Mouse (Mus musculus) common myeloid progenitor, adult 5-6 weeks (primary cell): ENCODE data around the gene Bst2. TPM values are rescaled to one million over a fixed set of nuclear protein-coding genes. Genes with fewer than 3 reads are reported as not detected.

ENCODE experiments used
- ATAC-seq: replicated peaks from 2 replicates; pipeline ENCODE4 v1.8.0; 2016; ENCODE audit warnings: low read depth, mild to moderate bottlenecking, moderate TSS enrichment, inconsistent platforms; ENCODE audit not compliant: poor library complexity, severe bottlenecking
- total RNA-seq: library from RNA; stranded (forward); fragments of 200-1000, 187-1606 nt; gene quantifications from 2 replicates; pipeline ENCODE4 v1.2.3, GENCODE M21; 2017

The Bst2 gene
- total RNA-seq, 1 experiment from 2014 or later = 49.8 TPM

DNA sequence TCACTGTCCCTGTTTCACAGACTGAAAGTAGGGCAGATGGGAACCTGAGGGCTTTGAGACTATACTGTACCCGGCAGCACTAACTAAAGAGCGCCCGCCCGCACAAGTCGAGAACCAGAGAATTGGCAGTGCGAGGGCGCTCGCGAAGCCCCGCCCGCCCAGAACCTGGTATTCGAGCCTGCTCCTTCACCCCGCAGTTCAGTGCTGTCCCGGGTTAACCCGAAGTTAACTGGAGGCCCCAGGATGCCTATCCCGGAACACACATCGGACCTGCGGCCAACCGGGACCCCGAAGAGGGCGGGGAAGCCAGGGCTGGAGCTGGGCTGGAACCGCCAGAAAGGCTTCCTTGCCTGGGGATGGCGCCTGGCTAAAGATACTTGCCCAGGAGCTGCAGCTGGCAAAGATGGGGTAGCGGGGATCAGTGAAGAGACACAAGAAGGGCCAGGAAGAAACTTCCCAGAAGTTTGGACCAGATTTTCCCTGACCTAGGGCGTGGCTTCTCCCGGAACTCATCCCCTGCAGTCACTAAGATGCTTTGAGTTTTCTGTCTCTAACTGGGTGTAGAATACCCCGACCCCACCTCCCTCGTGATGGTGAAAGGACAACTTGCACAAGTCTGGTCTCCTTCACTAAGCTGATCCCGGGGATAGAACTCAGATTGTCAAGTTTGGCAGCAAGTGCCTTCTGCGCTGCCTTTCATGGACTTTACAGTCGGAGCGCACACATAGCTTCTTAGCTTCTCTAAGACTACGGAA, 49.4 kb downstream of the Bst2 start, which contains the start of gene Gtpbp3:
TSS of gene Gtpbp3 (plus strand) at position 413 of the 755 bp plus-strand sequence.
- peak; percentile 41 for ATAC-seq

DNA sequence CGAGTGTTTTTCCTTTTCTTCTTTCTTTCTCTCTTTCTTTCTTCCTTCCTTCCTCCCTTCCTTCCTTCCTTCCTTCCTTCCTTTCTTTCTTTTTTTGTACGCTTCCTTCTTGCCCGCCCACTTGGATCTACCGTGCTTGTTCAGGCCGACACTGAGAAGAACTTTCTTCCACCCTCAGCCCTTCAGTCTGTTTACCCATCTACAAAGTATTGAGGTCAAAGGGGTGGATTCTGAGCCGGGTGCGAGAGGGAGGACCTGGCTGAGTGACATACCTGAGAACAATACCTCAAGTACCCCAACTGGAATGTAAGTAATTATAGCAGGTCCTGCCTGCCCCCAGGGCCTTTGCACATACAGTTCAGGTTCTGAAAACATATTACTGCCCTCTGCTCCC, 51.1 kb downstream of the Bst2 start:
- ATAC-seq = no peak

DNA sequence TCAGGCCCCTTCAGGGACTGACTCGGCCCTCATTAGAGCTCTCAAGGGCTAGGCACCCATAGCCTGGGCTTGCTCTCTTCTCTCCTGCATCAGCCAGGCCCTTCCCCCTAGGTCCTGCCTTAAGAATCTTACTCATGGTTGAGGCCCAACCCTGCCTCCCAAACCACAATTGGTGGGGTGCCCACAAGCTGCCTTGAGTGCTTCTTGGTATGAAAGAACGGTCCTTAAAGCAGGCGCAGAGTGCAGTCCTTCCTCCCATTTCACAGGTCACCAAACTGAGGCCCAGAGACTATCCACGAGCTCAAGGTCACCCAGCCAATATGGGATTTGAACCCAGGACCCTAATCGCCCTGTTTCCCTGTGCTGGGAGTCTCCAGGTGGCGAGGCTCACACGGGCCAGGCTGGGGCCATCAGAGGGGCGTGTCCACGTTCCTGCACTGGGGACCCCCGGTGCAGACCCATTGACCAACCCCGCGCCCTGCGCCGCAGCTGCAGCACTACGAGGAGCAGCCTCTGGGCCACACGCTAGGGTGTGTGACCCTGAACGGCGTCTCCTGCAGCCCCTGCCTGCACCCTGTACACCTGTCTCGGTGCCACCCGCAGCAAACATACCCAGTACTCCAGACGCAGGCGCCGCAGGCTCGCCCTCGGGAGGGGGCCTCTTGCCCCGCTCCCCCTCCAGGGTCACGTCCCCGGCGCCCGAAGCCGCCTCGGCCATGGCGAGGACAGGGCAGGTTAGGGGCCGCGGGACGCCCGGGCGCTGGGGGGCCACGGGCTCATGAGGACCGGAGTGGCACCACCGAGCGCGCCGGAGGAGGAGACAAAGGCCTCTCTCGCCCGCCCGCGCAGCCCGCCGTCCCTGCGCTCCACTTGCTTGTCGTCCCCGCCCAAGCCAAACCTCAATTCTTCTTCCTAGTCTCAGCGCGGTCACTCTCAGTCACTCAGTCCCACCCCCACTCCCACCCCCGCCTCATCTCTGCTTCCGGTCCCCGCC, 51.8 kb downstream of the Bst2 start, which contains the start of gene Ano8:
TSS of gene Ano8 (minus strand) at position 822 of the 994 bp plus-strand sequence.
- peak; percentile 55 for ATAC-seq

DNA sequence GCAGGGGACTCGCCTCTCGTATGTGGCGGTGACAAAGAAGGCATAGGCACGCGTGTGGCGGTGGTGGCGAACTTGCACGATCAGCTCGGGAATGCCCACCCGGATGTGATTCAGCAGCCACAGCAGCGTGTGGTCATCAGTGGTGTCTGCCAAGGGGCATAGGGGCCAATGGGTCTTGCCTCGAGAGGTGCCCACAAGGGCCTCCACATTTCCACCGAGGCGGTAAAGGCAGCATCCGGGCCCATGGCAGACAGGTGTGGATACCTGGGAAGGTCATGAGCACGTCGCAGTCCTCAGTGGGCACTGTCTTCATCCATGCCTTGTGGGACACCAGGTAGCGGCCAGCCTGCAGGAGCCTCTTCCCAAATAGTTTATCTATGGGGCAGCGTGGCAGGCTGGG, 52.5 kb downstream of the Bst2 start:
- no peak for ATAC-seq

Other genes with a start within 250 kb of the Bst2 start
- 137 and 155 TPM in 2 replicates for gene Use1, start 170.6 kb downstream of the Bst2 start, total RNA-seq
- gene Ocel1, start 166.2 kb downstream of the Bst2 start, total RNA-seq = 10.7 and 18.6 TPM in 2 replicates
- 3.0 and 4.3 TPM in 2 replicates for gene Nr2f6, start 155.5 kb downstream of the Bst2 start, total RNA-seq
- gene Ushbp1, start 141.7 kb downstream of the Bst2 start, total RNA-seq = not detected in 2 replicates
- 84.6 and 89.2 TPM in 2 replicates for gene Babam1, start 140.6 kb downstream of the Bst2 start, total RNA-seq
- 9.0 and 13.0 TPM in 2 replicates for gene Ankle1, start 131.4 kb downstream of the Bst2 start, total RNA-seq
- gene Abhd8, start 73.8 kb downstream of the Bst2 start, total RNA-seq = 6.5 and 13.3 TPM in 2 replicates
- gene Mrpl34, start 72.5 kb downstream of the Bst2 start, total RNA-seq = 79.0 and 80.0 TPM in 2 replicates
- 9.6 and 17.6 TPM in 2 replicates for gene Dda1, start 68.3 kb downstream of the Bst2 start, total RNA-seq
- gene Ano8, start 51.5 kb downstream of the Bst2 start, total RNA-seq = 5.4 and 6.6 TPM in 2 replicates
- 22.6 and 22.7 TPM in 2 replicates for gene Gtpbp3, start 49.4 kb downstream of the Bst2 start, total RNA-seq
- 3.0 and 3.6 TPM in 2 replicates for gene Plvap, start 25.7 kb downstream of the Bst2 start, total RNA-seq
- not detected in 2 replicates for gene Ccdc194, start 11.7 kb downstream of the Bst2 start, total RNA-seq
- 84.7 and 86.2 TPM in 2 replicates for gene Mvb12a, start 5.5 kb upstream of the Bst2 start, total RNA-seq
- not detected in 2 replicates for gene Tmem221, start 21.4 kb upstream of the Bst2 start, total RNA-seq
- not detected in 2 replicates for gene Nxnl1, start 29.1 kb upstream of the Bst2 start, total RNA-seq
- 6.8 and 9.5 TPM in 2 replicates for gene Slc27a1, start 31.4 kb upstream of the Bst2 start, total RNA-seq
- gene Pgls, start 54.7 kb upstream of the Bst2 start, total RNA-seq = 116 and 131 TPM in 2 replicates
- 0.97 and 2.3 TPM in 2 replicates for gene Fam129c, start 60.2 kb upstream of the Bst2 start, total RNA-seq
- 64.6 and 75.2 TPM in 2 replicates for gene Colgalt1, start 73.5 kb upstream of the Bst2 start, total RNA-seq
- 0.46 and 11.3 TPM in 2 replicates for gene Unc13a, start 134.3 kb upstream of the Bst2 start, total RNA-seq
- gene Jak3, start 138.8 kb upstream of the Bst2 start, total RNA-seq = 9.4 and 14.1 TPM in 2 replicates
- 3.4 and 3.5 TPM in 2 replicates for gene Insl3, start 151.8 kb upstream of the Bst2 start, total RNA-seq
- gene B3gnt3, start 164.3 kb upstream of the Bst2 start, total RNA-seq = 0.23 TPM in 1 of 2 replicates, not detected in the other
- 64.3 and 91.5 TPM in 2 replicates for gene Fcho1, start 188.3 kb upstream of the Bst2 start, total RNA-seq